Mouse (Mus musculus): ENCODE measurements around the gene Rab35. TPM values are rescaled to one million over a fixed set of nuclear protein-coding genes. Genes with fewer than 3 reads are reported as not detected.

The Rab35 gene
- total RNA-seq, 2 experiments from 2014 or later, result 28.9 to 35.2 TPM

GRCm38 (mm10) chr5:115686716-115687115 lies 55.0 kb downstream of the Rab35 start:
- no peak for DNase-seq
- intact Hi-C loops (cut with DNase I; ENCODE audit: low total_unique reads), result no loop called here

GRCm38 (mm10) chr5:115693271-115693670 lies 61.6 kb downstream of the Rab35 start:
- DNase-seq, result no peak
- intact Hi-C loops (cut with DNase I; ENCODE audit: low total_unique reads), result no loop called here

- no peak for DNase-seq
- intact Hi-C loops (cut with DNase I; ENCODE audit: low total_unique reads), result no loop called here
Measured at GRCm38 (mm10) chr5:115695191-115695770, 63.6 kb downstream of the Rab35 start.

GRCm38 (mm10) chr5:115696811-115697210 lies 65.1 kb downstream of the Rab35 start:
- intact Hi-C loops (cut with DNase I; ENCODE audit: low total_unique reads), result no loop called here
- DNase-seq, result no peak

Small RNA genes within 50 kb of the gene (microRNA-seq; reads per million reads assigned to microRNA genes)
- 0 to 0.32 reads per million in 2 experiments for gene Mir7030

Other genes starting within 250 kb of the Rab35 start
- 1 to 10 TPM; 1.0 to 1.9 TPM for gene Msi1, start 202.3 kb upstream of the Rab35 start, total RNA-seq (2021)
- gene Pla2g1b, start 165.6 kb upstream of the Rab35 start, total RNA-seq (2021), result not detected
- 10 to 100 TPM; 10.3 to 16.6 TPM for gene Sirt4, start 147.2 kb upstream of the Rab35 start, total RNA-seq (2021)
- gene Pxn, start 125.2 kb upstream of the Rab35 start, total RNA-seq (2021), result 10 to 100 TPM; 80.6 to 83.4 TPM
- gene Rplp0, start 72.4 kb upstream of the Rab35 start, total RNA-seq (2021), result 100 to 1,000 TPM; 780 to 872 TPM
- 10 to 100 TPM; 28.7 to 31.3 TPM for gene Gcn1l1, start 66.7 kb upstream of the Rab35 start, total RNA-seq (2021)
- 1 to 10 TPM; 2.6 to 3.9 TPM for gene Bicdl1, start 99.7 kb downstream of the Rab35 start, total RNA-seq (2021)
- gene Cit, start 213.4 kb downstream of the Rab35 start, total RNA-seq (2021), result 1 to 10 TPM; 2.9 to 4.6 TPM